Mouse (Mus musculus) testis, postnatal 14 days (tissue): ENCODE results near the gene Pde3a.

ENCODE experiments used
- DNase-seq: peaks from one replicate; pipeline ENCODE4 v3.0.0; 2021; ENCODE audit warnings: low spot score

Gene Pde3a

GRCm38 (mm10) chr6:141328071-141328470 is 79.0 kb downstream of the Pde3a start:
- DNase-seq, result no peak

- DNase-seq, result no peak
Observed at GRCm38 (mm10) chr6:141331464-141331863, 82.4 kb downstream of the Pde3a start.

GRCm38 (mm10) chr6:141332613-141333165 is 83.6 kb downstream of the Pde3a start:
- no peak for DNase-seq

- DNase-seq, result peak; percentile 39
Observed at GRCm38 (mm10) chr6:141333245-141333644, 84.2 kb downstream of the Pde3a start.

- no peak for DNase-seq
Observed at GRCm38 (mm10) chr6:141335878-141336277, 86.8 kb downstream of the Pde3a start.

- no peak for DNase-seq
Observed at GRCm38 (mm10) chr6:141336438-141336837, 87.4 kb downstream of the Pde3a start.

- no peak for DNase-seq
Observed at GRCm38 (mm10) chr6:141337673-141338072, 88.6 kb downstream of the Pde3a start.

GRCm38 (mm10) chr6:141341385-141341784 is 92.3 kb downstream of the Pde3a start:
- no peak for DNase-seq

- no peak for DNase-seq
Observed at GRCm38 (mm10) chr6:141347870-141348269, 98.8 kb downstream of the Pde3a start.

GRCm38 (mm10) chr6:141348542-141348941 is 99.5 kb downstream of the Pde3a start:
- DNase-seq, result no peak

- DNase-seq, result no peak
Observed at GRCm38 (mm10) chr6:141350261-141350660, 101.2 kb downstream of the Pde3a start.

- DNase-seq, result no peak
Observed at GRCm38 (mm10) chr6:141352277-141352676, 103.2 kb downstream of the Pde3a start.

GRCm38 (mm10) chr6:141363664-141364063 is 114.6 kb downstream of the Pde3a start:
- no peak for DNase-seq

GRCm38 (mm10) chr6:141367037-141367436 is 118.0 kb downstream of the Pde3a start:
- DNase-seq, result no peak

- no peak for DNase-seq
Observed at GRCm38 (mm10) chr6:141372697-141373096, 123.6 kb downstream of the Pde3a start.

- no peak for DNase-seq
Observed at GRCm38 (mm10) chr6:141374469-141375057, 125.5 kb downstream of the Pde3a start.

GRCm38 (mm10) chr6:141375155-141375554 is 126.1 kb downstream of the Pde3a start:
- DNase-seq, result no peak

- no peak for DNase-seq
Observed at GRCm38 (mm10) chr6:141380927-141381326, 131.9 kb downstream of the Pde3a start.

GRCm38 (mm10) chr6:141381473-141381872 is 132.4 kb downstream of the Pde3a start:
- no peak for DNase-seq

GRCm38 (mm10) chr6:141381881-141382370 is 132.9 kb downstream of the Pde3a start:
- DNase-seq, result no peak

- no peak for DNase-seq
Observed at GRCm38 (mm10) chr6:141388104-141388503, 139.0 kb downstream of the Pde3a start.

GRCm38 (mm10) chr6:141395926-141396325 is 146.9 kb downstream of the Pde3a start:
- no peak for DNase-seq

- no peak for DNase-seq
Observed at GRCm38 (mm10) chr6:141399411-141399810, 150.3 kb downstream of the Pde3a start.

GRCm38 (mm10) chr6:141403943-141404342 is 154.9 kb downstream of the Pde3a start:
- no peak for DNase-seq
